ENCODE assay signal across 10 mouse cellular contexts in genomic region chr7:114718300-114718699, GRCm38 (mm10). TPM values are rescaled to one million over a fixed set of nuclear protein-coding genes. Genes with fewer than 3 reads are reported as not detected.
DNase-seq lines count a peak whose midpoint lies in the region; ATAC-seq and TF ChIP-seq lines count a peak whose summit lies in the region.
"Had no signal": no experiment of that assay in that cellular context is flagged by ENCODE, and none has a peak within 500 bp of the region (broad histone marks: within the 10 kb centered on the region; RNA-seq: fewer than 3 reads in every experiment).

Gene Calcb, plus strand, starts transcription at chr7:114718643.

- WGBS in lung, postnatal 0 days, result 7% methylated on average over 11 of the region's 11 CpGs
- WGBS in forebrain, postnatal 0 days, result 7% methylated on average over 11 of the region's 11 CpGs
- 3% methylated on average over 11 of the region's 11 CpGs for WGBS in limb, embryonic 13.5 days
- WGBS in stomach, embryonic 15.5 days, result 4% methylated on average over 11 of the region's 11 CpGs

- no peak within 1 kb of the TSS for H3K4me2 ChIP-seq in lung, postnatal 0 days (replicated peaks; ENCODE audit: low read depth, low read length)
- peak within 1 kb of the TSS; percentile 31 for H3K4me2 ChIP-seq in forebrain, postnatal 0 days (ENCODE audit: low read depth)
- peak within 1 kb of the TSS; percentile 50 for H3K4me2 ChIP-seq in limb, embryonic 13.5 days (replicated peaks)
- peak within 1 kb of the TSS; percentile 45 for H3K4me2 ChIP-seq in stomach, embryonic 15.5 days
- H3K4me2 ChIP-seq: liver, embryonic 15.5 days had no signal

- no peak for TF ChIP-seq EP300 in lung, postnatal 0 days (IDR thresholded peaks at IDR 0.05)

- H3K27me3 ChIP-seq in lung, postnatal 0 days (replicated peaks; ENCODE audit: insufficient read depth, low read length), result peaks cover 5% of the 10 kb centered on the region
- peaks cover 37% of the 10 kb centered on the region for H3K27me3 ChIP-seq in forebrain, postnatal 0 days (ENCODE audit: insufficient read depth, low read length)
- H3K27me3 ChIP-seq in limb, embryonic 13.5 days, result peaks cover 65% of the 10 kb centered on the region
- H3K27me3 ChIP-seq in stomach, embryonic 15.5 days (replicated peaks), result peaks cover 29% of the 10 kb centered on the region

- ATAC-seq in lung, postnatal 0 days, result no peak
- ATAC-seq in forebrain, postnatal 0 days, result no peak
- peak; percentile 24; the same call in 1 of the 2 replicates for ATAC-seq in limb, embryonic 13.5 days (ENCODE audit: low FRiP score, low read depth)
- ATAC-seq in stomach, embryonic 15.5 days (ENCODE audit: insufficient read depth, low FRiP score, low read depth), result no peak

- no peak within 1 kb of the TSS for H3K27ac ChIP-seq in lung, postnatal 0 days (ENCODE audit: low read length)
- H3K27ac ChIP-seq in forebrain, postnatal 0 days (ENCODE audit: low read depth, low read length), result no peak within 1 kb of the TSS
- no peak within 1 kb of the TSS for H3K27ac ChIP-seq in limb, embryonic 13.5 days
- H3K27ac ChIP-seq in stomach, embryonic 15.5 days, result no peak within 1 kb of the TSS
- no peak within 1 kb of the TSS for H3K27ac ChIP-seq in layer of hippocampus, adult 2 months
- H3K27ac ChIP-seq: liver, embryonic 15.5 days had no signal

- no peaks in the 10 kb centered on the region for H3K36me3 ChIP-seq in lung, postnatal 0 days (ENCODE audit: insufficient read depth, low read length)
- H3K36me3 ChIP-seq in forebrain, postnatal 0 days (ENCODE audit: insufficient read depth), result no peaks in the 10 kb centered on the region
- H3K36me3 ChIP-seq in limb, embryonic 13.5 days, result no peaks in the 10 kb centered on the region
- no peaks in the 10 kb centered on the region for H3K36me3 ChIP-seq in stomach, embryonic 15.5 days
- H3K36me3 ChIP-seq: liver, embryonic 15.5 days had no signal

- 0 out of 2 replicates have a peak within 1 kb of the TSS, but pooled peaks have one; percentile 1 for H3K4me3 ChIP-seq in lung, postnatal 0 days (ENCODE audit: low read depth, low read length)
- H3K4me3 ChIP-seq in forebrain, postnatal 0 days (ENCODE audit: low read depth, low read length), result peak within 1 kb of the TSS; percentile 22
- peak within 1 kb of the TSS; percentile 10 for H3K4me3 ChIP-seq in limb, embryonic 13.5 days
- H3K4me3 ChIP-seq in stomach, embryonic 15.5 days (replicated peaks), result peak within 1 kb of the TSS; percentile 13; the same call in 1 of the 2 replicates
- H3K4me3 ChIP-seq in layer of hippocampus, adult 2 months, result no peak within 1 kb of the TSS
- H3K4me3 ChIP-seq: liver, embryonic 15.5 days had no signal

- no peak within 1 kb of the TSS for H3K9ac ChIP-seq in lung, postnatal 0 days (replicated peaks; ENCODE audit: low read depth)
- no peak within 1 kb of the TSS for H3K9ac ChIP-seq in forebrain, postnatal 0 days
- no peak within 1 kb of the TSS for H3K9ac ChIP-seq in limb, embryonic 13.5 days
- no peak within 1 kb of the TSS for H3K9ac ChIP-seq in stomach, embryonic 15.5 days
- H3K9ac ChIP-seq: liver, embryonic 15.5 days had no signal

- H3K4me1 ChIP-seq in lung, postnatal 0 days (ENCODE audit: insufficient read depth, low read depth, low read length), result no peaks in the 10 kb centered on the region
- H3K4me1 ChIP-seq in forebrain, postnatal 0 days (ENCODE audit: insufficient read depth), result no peaks in the 10 kb centered on the region
- peaks cover 20% of the 10 kb centered on the region for H3K4me1 ChIP-seq in limb, embryonic 13.5 days
- H3K4me1 ChIP-seq in stomach, embryonic 15.5 days, result peaks cover 10% of the 10 kb centered on the region
- H3K4me1 ChIP-seq: liver, embryonic 15.5 days had no signal

- DNase-seq in lung, postnatal 0 days (ENCODE audit: low spot score), result no peak
- no peak for DNase-seq in lung, postnatal 36 days
- DNase-seq in forebrain, postnatal 0 days, result no peak
- DNase-seq in layer of hippocampus, adult 2 months (ENCODE audit: low spot score in 2 of 2), result no peak
- DNase-seq in layer of hippocampus, postnatal 14 days (ENCODE audit: low spot score in 2 of 2), result no peak
- DNase-seq: cerebellum, adult 11 months; right cerebral cortex, postnatal 14 days had no signal

- H3K9me3 ChIP-seq in lung, postnatal 0 days (ENCODE audit: low read length), result no peaks in the 10 kb centered on the region
- no peaks in the 10 kb centered on the region for H3K9me3 ChIP-seq in forebrain, postnatal 0 days (ENCODE audit: low read length)
- no peaks in the 10 kb centered on the region for H3K9me3 ChIP-seq in limb, embryonic 13.5 days
- H3K9me3 ChIP-seq in stomach, embryonic 15.5 days, result no peaks in the 10 kb centered on the region
- H3K9me3 ChIP-seq: liver, embryonic 15.5 days had no signal

- no peak for TF ChIP-seq CTCF in lung, postnatal 0 days (IDR thresholded peaks at IDR 0.05)
- TF ChIP-seq CTCF in forebrain, postnatal 0 days (IDR thresholded peaks at IDR 0.05; ENCODE audit: low read depth), result no peak
- no peak for TF ChIP-seq CTCF in layer of hippocampus, adult 2 months (conservative IDR thresholded peaks at IDR 0.05)

RNA-seq across cellular contexts. Expression of gene Calcb, which starts in this region (rescaled TPM):
- polyA plus RNA-seq in lung, postnatal 0 days (2015; fragmentation: Nextera tagmentation; extraction: Ambion mirVana), result 2.1 and 2.2 TPM in 2 replicates
- total RNA-seq in forebrain, postnatal 0 days (2014; rRNA removed), result not detected in 2 replicates
- polyA plus RNA-seq in forebrain, postnatal 0 days (2015; fragmentation: Nextera tagmentation; extraction: Ambion mirVana), result not detected in 2 replicates
- polyA plus RNA-seq in limb, embryonic 13.5 days (2015; fragmentation: Nextera tagmentation; extraction: Ambion mirVana), result 0.65 and 1.5 TPM in 2 replicates
- polyA plus RNA-seq in stomach, embryonic 15.5 days (2015; fragmentation: Nextera tagmentation; extraction: Ambion mirVana), result 2.1 and 2.5 TPM in 2 replicates
- under 1 TPM in 1 of 2 experiments, not detected in 1; 0.71 TPM for total RNA-seq in layer of hippocampus, adult 2 months (2021)
- total RNA-seq in layer of hippocampus, postnatal 14 days (2021), result under 1 TPM in 1 of 2 experiments, not detected in 1; 0.46 TPM
- polyA plus RNA-seq: liver, embryonic 15.5 days had no signal
